Mouse (Mus musculus) cerebellum, adult 18-20 months (tissue): ENCODE measurements at regions not wholly inside any gene's neighbourhood (a gene's known extent, or its start where the extent isn't known, plus 50 kb on each side); places are given as distances from the start of the nearest gene placed in this dataset.

Experiments used
- DNase-seq, 2 experiments: peaks; one replicate each; pipeline ENCODE4 v3.0.0; 2021

DNA sequence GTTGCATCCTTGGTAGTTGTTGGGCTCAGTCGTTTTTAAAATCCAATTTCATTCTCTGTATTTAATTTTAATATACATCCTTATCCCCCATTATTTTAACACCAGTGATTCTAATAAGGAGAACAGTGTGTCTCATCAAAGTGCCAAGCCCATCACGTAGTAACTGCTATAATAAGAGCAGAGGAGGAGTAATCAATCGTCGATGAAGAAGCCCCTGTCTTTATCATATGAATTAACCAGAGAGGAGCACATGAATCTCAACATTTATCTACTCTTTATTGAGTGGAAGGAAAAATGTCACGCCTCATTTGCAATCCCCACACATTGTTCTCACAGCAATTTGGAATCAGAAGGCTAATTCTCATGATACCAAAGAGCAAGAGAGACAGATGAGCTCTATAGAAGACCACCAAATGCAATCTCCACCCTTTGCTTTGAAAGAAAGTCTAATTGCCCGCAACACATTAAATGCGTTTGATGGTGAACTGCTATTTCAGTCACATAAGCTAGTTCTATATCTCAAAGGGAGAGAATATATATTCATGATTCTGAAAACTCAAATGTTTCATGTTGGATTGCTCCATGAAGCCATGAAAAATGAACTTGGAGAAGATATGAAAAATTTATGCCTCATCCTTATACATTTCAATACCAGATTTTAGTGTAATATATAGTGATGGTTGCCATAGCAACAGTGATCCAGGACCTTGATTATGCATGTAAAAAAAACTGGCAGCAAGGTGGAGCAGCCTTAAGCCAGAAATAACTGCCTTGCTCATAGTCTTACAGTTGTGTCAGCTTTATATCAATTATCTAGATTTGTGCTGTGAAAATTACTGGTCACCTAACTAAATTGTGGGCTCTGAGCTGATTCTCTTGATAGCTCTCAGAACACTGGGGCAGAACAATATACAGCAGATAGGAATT, 244.2 kb downstream of the Tmsb4x start:
- no peak for DNase-seq

DNA sequence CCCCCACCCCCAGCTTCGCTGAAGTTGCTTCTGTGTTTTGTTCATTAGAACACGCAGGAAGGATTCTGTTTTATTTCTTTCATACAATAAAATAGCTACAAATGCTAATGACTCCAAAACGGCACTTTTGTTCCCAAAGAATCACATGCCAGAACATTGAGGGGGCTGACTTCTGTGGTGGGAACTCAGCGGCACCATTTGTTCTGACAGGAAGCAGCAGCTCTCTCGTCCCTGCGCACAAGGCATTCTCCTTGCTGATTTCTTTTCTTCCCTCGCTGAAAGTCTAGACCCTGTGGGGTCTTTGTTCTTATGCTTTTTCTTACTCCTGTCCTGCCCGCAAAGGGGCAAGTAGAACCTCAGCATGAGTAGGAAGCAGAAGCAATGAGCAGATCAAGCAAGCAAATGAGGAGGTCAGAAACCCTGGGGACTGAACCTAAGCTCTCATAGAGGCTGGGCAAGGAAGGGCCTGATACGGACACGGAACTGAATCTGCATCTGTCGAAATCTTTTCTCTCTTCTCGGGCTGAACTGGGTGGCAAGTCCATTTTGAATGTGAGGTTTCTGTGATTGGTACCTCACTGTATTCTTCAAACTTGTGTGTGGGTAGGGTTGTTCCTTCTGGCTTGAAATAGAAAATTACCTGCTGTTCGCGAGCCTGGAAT, 256.5 kb downstream of the Tmsb4x start:
- DNase-seq, result no peak

DNA sequence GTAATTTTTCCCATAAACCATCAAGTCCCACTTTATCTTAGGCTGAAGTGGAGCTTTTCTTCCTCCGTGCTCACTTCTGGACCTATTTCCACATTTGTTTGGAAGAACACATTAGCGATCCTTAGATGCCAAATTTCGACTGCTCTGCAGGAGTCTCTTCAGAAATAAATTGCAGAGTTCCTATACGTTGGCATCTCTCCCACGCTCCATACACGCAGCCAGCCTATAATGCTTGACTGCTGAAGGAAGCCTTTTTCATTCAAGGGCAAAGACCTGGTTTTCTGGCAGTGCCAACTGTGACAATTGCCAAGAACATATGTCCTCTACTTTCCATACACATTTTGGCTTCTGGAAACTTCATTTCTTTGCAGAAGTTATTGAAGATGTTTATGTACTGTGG, 258.1 kb downstream of the Tmsb4x start:
- DNase-seq, result no peak

DNA sequence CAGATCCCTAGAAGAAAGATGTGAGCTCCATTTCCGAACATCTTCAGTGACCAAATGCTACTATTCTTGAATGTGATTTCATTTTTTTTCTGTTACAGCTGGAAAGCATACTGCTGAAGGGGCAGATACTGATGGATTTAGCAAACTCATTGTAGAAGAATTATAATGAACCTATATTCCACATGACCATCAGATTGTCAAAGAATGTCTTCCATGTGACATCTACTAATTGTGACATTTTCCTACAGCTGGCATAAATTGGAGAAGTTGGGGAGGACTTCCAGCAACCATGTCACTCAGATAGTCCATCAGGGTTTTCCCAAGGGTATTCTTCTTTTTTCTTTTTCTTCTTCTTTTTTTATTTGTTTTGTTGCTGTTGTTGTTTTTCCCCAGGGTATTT, 263.2 kb downstream of the Tmsb4x start:
- DNase-seq, result no peak

DNA sequence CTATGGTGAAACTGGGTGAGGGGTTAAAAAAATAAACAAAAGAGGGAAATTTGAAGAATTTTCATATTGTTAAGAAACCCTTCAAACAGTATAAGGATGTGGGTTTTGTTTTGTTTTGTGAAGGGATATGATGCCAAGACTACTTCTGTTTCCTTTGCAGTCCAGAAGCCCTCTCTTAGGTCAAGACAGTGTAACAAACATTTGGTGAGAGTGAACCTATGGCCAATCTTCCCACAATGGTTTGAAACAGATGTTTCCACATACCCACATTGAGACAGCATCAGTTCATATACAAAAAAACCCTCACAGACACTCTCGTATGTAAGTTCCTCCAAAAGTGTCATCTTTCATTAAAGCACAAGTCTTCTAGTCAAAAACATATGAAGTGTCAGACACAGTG, 263.6 kb downstream of the Tmsb4x start:
- DNase-seq, result no peak

DNA sequence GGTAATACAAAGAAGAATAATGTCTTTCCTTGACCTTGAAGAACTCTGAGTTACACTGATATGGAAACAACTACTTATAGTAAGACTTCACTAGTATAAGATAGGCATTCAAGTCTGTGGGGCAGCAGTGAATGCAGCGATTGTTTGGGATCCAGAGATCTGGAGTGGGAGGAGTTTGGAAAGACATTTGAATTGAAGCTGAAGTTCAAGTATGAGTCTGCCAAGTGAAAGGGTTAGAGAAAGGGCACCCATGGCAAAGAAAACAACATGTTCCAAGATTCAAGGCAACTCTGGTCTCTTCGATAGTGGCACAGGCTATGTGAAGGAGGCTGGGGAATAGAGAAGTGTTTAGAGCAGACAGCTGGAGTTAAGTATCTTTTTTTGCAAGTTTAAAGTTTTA, 275.3 kb downstream of the Tmsb4x start:
- DNase-seq, result no peak

DNA sequence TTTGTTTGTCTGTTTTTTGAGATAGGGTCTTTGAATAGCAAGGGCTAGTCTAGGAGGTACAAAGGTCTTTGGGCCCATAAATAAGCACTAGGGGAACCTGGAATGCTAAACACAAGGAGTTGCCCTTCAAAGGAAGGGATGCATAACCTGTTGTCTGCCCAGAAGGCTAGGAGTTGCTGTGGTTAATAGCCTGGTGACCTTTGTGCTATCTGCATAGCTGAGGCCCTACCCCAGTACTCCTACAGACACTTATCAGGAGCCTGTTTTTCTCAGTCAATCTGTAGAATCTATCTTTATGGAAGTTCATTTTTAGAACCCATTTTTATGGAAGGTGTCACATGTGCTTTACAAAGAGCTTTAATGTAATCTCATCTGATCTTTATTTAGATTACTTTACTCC, 276.6 kb downstream of the Tmsb4x start:
- DNase-seq, result no peak

DNA sequence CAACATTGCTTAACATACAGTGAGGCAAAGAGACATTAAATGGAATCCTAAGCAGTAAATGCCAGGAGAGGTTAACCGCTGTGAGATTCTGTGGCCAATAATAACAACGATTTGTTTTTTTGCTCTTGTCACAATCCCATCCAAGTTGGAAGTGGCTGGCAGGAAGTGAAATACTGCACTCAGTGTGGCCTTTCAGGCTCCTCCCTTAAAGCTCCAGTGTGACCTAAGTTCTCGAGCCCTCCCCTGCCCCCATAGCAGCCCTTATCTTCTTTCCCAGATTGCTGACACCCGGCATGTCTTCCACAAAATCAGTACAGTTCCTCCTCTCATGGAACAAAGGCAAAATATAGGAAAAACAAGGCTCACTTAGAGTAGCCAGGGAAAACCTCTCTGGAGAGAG, 278.1 kb downstream of the Tmsb4x start:
- no peak for DNase-seq

DNA sequence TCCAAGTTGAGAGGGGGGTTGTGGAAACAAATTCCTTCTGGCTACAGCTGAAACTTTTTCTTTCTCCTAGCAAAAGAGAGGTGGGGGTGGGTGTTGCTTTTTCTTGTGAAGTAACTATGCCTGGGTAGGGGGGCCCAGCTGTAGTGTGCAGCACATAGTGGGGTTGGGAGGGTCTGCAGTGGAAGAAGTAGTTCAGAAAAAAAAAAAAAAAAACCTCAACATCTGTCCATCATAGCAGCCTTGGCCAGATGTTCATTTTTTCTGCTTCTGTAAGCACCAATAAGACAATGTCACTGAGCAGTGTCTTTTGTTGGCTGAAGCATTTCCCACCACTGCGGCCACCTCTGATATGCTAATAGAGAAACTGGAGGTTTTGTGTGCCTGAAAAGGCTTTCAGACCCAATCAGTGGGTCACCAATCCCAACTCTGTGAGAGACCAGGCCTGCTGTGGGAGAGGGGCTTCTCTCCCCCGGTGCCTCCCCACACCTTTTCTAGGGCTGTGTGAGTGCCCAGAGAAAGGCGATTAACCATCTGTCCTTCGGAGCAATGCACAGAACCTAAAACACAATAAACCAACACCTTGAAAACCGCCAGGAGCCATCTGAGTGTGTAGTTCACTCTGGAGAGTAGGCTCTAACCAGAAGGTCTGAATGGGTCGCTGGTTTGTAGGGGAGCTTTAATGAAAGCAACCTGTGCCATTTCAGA, 279.2 kb downstream of the Tmsb4x start:
- DNase-seq, result no peak

DNA sequence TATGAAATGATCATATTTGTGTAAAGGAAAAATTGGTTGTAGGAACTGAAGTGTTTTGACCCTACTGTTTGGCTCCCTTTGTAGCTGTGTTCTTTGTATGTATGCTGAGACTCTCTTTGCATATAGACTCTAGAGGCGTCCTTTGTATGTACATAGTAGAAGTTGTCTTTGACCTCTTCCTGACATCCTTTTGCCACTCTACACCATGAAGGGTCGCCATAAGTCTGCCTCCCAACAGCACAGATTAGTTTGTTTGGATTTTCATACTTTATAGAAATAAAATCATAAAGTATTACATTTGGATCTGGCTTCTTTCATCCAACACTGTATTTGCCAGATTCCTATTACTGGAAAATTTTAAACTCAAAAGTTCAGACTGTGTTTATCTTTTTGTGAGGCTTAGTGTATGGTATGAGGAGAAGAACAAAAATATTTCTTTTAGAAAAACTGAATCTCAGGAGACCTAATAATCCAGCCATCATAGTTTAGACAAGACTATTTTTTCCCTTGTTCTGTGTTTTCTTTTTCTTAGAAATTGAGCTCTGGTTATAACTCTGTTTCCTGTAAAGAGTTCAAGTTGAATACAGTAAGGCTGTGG, 293.7 kb downstream of the Tmsb4x start:
- DNase-seq, result no peak

DNA sequence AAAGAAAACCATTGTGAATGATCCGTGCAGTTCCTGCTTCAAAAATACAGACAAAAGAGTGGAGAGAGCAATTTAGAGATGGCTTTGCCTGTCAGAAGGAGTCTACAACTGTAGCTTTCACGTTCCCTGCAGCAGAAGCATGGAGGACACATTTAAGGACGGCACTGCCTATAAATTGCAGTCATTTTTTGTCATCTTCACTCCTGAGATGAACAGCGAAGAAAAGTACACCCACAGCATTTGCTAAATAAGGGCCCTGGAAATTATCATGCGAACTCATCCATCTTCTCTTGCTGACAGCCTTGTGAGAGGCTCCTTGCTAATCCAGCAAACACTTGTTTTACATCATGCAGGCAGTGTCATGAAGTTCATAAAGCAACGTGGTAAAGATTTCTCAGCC, 302.5 kb downstream of the Tmsb4x start:
- no peak for DNase-seq

DNA sequence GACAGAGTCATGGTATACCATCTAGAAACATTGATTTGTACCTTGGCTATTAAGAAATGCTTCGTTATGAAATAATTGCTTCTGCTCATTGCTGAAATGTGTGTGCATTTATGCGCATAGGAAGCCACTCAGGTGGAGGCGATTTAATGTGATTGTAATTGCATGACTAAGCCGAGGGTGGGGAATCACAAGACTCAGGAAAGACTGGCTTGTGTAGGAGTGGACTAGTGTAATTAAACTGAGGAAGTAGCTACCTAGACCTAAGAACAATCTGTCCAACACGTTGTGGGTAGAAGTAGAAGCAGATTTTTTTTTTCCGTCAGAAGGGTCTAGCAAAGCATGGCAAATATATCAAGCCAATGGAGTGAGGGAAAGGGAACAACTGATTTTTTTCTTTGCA, 308.4 kb downstream of the Tmsb4x start:
- DNase-seq, result no peak

DNA sequence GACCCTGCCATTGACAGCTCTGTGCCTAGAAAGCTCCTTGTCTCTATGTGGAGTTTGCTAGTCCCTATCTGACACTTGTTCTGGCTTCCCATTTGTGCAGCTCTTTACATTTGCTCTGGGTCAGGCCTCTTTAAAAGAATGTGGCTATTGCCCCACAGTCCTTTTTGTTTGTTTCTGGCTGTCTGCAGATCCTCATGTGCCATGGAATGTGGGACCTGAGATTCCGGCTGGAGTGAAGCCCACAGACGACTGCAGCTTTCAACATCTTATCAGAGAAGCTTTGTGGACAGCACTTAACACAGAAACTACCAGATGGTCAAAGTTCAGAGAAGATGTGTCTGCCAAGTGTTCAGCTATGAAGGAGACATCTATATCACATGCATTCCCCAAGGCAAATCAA, 309.7 kb upstream of the Egfl6 start:
- DNase-seq, result no peak

DNA sequence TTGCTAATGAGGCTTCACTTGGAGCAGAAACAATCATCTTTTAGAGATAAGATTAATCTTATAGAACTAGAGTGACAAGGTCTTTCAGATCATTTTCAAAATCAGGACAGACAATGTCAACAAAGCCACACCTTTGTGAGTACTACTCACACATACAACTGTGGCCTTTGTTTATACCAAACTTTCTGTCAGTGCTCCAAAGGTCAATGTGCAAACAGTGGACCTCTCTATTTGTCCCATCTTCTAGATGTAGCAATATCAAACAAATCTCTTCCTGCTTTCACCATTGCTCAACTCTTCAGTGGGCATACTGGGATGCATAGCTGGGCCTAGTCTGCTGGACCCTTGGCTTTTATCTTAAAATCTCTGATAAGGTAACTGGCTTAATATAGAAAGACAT, 300.9 kb upstream of the Egfl6 start:
- no peak for DNase-seq

DNA sequence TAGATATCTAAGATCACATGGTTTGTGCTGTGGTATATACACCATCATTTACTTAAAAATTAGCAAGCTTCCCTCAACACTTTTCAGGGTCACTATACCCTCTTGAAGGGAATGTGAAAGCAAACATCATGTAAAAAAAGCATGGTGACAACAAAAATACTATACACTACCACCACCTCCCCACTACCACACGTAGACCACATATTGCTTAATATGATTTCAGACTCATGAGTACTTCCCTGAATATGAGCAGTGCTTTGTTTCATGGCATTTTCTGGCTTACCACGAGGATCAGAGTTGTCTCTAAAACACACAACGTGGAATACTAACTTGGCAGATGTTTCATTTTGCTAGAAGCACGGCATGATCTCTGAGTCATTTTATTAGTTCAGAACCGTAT, 284.0 kb upstream of the Egfl6 start:
- DNase-seq, result no peak

DNA sequence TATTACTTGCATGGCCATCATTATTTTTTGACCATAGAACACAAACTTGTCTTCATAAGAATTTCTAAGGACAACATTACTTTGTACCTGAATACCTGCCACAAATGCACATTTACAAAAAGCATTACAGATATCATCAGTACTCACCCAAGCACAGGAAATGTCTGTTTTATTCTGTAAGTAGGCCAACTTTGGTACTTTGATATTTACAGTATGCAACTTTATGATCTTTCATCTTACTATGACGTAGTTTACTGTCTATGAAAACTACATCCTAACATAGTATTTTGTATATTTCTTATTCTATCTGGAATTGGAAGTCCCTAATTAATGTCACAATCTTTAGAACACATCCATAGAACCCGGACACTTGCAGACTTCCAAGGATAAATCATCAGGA, 282.2 kb upstream of the Egfl6 start:
- no peak for DNase-seq
